Mouse (Mus musculus) ES-Bruce4 (cell line): ENCODE measurements around the gene 2410004B18Rik.

Source experiments
- CTCF ChIP-seq: IDR thresholded peaks from one replicate; pipeline ENCODE4 v1.8.1; 2011; ENCODE audit warnings: low read depth, low read length
- POLR2A ChIP-seq: IDR thresholded peaks from one replicate; pipeline ENCODE4 v1.8.1; 2011; ENCODE audit warnings: low read length; ENCODE audit not compliant: insufficient read depth

- TF ChIP-seq CTCF = no peak
- no peak for TF ChIP-seq POLR2A
Observed at GRCm38 (mm10) chr3:145894131-145894530, 43.7 kb upstream of the 2410004B18Rik start.
